Mouse (Mus musculus) frontal cortex, postnatal 25 days (tissue): ENCODE measurements at regions not wholly inside any gene's neighbourhood (a gene's known extent, or its start where the extent isn't known, plus 50 kb on each side); places are given as distances from the start of the nearest gene placed in this dataset.
A peak's percentile ranks its signal among the peaks of the same experiment; 100 is the strongest.

Experiments
- DNase-seq, 2 experiments: peaks; one replicate each; pipeline ENCODE4 v3.0.0; 2022; ENCODE audit warnings: low spot score in 2 of 2

DNA sequence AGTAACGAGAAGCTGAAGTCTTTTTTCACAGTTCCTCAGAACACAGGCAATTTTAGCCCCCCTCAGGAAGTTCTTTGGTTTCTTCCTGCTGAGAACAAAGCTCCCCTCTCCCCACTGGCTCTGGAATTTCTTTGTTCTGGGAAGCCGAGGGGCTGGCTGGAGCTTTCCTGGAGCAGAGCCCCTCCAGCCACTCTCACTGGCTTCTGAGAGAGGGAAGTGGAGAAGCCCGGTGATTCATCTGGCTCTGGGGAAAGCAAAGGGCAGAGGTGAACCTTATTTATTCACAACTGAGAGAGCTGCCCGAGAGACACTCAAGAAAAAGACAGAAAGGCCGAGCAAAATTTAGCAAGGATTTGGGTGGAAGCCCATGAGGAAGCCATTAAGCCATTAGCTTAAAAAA is 63.9 kb downstream of the Ddx3x start:
- no peak for DNase-seq

DNA sequence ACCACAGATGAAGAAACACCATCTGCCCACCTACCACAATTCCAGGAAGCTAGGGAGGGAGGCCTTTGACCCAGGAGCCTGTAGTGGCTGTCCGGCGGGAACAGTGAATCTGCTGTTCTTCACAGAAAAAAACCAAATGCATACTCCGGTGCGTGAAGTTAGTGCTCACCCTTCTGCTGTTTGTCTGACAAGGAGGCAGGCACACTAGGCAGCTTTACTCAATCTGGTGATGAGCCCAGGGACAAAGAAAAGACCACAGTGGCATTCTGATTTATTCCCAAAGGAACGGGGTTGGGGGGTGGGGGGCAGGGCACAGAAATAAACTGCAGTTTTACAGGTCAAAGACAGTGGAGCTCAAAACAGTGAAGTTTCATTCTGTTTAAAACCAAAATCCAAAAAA is 64.4 kb downstream of the Ddx3x start:
- DNase-seq: no peak

DNA sequence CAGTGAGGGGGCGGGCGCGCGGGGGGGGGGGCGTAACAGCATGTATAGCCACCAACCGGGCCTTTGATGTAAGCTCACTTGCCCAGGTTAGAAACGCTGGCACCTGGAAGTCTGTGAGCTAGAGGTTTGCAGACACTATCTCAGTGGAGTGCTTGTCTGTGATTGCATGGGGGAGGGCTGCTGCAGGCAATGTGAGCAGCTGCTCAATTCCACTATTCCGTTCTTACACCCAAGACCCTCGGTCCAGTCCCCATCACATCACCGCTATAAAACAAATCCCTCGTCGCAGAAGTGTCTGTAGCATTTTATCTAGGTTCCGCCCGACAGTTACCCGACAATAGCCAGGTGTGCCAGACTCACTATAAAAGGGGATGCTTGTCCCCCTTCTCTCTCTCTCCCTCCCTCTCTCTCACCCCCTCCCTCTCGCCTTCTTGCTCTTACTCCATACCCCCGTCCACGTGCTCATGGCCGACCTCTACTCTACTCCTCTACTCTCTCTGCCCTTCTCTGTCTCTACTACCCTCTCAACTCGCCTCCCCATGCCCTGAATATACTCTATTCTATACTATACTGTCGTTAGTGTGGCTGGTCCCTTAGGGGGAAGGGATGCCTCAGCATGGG is 65.4 kb downstream of the Ddx3x start:
- no peak for DNase-seq

DNA sequence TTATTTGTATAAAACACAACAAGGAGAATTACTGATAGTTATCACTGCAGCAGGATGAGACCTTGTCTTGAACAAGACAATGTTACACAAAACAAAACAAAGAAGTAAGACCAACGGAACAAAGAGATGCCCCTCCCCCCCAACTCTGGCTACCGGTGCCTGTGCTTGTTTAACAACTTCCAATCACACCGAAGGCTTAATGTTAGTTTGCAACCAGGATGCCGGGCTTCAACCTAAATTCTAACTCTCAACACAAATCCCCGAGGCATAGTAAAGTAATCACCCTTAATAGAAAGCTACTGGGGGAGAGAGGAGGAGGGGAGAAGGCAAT is 65.9 kb downstream of the Ddx3x start:
- peak in 1 of 2 experiments; percentile 17 for DNase-seq

DNA sequence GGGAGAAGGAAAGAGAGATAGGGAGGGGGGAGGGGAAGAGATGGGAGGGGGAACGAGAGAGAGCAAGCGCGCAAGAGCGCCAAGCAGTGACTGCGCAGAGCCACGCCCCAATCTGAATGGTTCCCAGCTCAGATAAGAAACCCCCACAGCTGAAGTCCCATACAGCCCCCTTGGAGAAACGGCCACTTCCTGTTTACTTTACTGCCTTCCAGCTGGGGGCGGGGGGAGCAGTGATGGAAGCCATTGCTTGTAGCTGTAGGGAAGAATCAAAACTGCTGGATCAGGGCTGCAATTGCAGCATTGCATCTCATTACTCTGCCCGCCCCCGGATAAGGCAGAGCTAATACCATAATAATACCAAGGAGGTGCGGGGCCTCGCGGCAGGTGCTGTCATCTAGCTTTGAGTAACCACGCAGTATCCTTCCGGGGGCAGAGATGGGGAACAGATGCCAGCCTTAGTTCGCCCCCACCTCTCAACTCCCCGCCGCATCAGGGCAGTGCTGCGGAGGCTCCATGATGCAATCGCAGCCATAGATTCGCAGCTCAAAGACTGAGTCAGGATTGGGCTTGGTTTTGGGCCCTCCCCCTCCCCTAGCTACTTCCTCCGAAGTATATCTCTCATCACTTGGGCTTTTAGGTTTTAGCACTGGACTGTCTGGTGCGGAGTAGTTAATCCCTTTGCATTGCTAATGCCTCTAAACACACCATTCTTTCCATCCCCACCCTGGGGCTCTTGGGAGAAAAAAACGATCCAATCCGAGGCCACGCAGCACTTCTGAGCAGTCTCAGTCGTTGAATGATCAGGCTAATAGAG is 66.5 kb downstream of the Ddx3x start:
- peak; percentile 28 to 54 for DNase-seq

DNA sequence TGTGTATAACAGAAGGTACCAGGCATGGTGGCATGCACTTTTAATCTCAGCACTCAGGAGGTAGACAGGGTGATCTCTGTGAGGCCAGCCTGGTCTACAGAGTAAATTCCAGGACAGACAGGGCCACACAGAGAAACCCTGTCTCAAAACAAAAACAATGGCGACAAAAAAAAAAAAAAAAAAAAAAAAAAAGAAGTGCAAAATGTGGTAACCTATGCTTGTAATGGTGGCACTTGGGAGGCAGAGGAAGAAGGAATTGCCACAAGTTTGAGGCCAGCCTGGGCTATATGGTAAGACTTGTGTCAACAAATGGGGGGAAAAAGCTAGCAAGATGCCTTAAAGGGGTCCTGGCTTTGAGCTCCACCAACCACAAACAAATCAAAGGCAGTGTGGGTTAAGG is 67.6 kb downstream of the Ddx3x start:
- DNase-seq: no peak

DNA sequence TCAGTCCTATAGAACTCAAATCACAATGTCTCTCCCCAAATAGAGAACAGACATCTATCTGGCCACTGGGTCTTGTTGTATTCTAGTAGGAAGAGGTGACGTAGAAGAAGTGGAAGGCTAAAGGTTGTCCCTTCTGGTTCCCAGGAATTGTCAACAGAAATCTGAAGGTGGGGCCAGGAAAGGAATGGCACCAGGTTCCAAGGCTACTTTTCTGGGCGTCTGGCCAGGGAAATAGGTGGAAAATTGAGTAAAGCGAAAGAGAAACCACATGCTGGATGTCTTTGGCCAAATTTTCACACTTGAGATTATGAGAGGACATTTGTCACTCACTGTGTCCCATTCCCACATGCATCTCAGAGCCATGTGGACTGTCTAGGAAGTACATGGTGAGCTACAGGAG is 69.7 kb downstream of the Ddx3x start:
- DNase-seq: no peak

DNA sequence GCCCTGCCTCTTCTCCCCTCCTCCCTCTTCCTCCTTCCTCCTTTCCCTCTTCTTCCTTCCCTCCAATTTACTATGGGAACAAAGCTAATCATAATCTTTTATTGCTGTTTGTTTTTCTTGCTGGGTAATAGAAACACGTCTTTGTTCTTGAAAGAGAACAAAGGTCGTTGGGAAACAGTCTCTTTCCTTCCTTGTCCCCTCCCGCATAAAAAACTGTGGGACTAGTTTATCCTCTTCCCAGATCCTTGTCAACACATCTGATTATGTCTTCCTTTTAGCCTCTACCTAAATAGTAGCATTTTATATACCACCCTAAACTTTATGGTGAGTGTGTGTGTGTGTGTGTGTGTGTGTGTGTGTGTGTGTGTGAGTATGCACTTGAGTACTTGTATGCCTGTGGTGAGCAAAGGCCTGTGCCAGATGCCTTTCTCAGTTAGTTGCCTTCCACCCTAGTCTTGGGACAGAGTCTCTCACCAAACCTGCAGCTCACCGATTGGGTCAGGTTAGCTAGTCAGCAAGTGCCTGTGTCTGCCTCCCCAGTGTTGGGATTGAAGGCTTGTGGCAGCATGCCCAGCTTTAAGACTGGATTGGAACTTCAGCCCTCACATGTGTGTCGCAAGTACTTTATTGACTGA is 76.5 kb downstream of the Ddx3x start:
- no peak for DNase-seq

DNA sequence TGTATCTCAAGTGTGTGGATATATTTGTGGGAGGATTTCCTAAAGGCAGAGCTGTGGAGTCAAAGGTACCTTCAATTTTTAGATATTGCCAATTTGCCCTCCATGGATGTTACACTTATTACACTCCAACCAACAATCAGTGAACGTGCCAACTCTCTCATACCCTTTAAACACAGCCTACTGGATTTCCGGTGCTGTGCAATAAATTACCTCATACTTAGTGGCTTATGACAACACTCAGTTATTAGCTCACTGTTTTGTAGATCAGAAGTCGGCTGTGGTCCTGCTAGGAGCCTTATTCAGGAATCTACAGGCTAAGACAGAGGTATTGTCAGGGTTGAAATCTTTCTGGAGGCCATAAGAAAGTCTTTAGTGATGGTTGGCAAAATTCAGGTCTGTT is 77.2 kb downstream of the Ddx3x start:
- DNase-seq: no peak

DNA sequence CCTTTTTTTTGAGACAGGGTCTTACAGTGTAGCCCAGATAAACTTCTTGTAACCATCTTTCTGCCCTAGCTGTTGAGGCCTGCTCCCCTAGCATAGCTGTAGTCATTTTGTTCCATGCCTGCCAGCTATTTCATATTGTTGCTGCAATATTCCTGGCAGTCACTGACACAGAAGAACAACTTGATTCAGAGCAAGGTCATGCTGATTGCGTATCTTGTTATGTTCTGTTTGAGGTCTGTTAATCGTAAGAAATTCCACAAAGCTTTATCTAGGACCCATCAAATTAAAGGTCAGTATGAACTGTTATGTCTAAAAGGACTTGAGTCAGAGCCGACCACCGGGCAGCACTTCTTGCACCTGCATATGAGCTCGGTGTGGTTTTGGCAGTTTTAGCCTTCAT is 79.7 kb downstream of the Ddx3x start:
- DNase-seq: no peak

DNA sequence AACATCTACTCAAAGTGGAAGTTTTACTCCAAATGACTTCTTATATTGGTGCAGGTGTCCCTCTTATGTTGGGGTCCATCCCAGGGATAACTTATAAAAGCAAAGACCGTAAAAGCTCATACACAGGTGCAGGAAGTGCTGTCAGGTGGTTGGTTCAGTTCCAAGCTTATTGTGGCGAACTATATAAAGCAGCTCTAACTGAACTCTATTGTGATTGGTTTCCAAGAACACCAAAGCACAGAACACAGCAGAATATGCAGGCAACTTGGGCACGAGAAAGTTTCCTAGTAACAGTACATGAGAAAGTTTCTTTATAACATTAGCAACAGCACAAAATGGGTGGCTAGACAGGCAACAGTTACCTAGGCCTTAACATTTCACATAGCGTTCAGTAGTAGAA is 89.5 kb downstream of the Ddx3x start:
- DNase-seq: no peak

DNA sequence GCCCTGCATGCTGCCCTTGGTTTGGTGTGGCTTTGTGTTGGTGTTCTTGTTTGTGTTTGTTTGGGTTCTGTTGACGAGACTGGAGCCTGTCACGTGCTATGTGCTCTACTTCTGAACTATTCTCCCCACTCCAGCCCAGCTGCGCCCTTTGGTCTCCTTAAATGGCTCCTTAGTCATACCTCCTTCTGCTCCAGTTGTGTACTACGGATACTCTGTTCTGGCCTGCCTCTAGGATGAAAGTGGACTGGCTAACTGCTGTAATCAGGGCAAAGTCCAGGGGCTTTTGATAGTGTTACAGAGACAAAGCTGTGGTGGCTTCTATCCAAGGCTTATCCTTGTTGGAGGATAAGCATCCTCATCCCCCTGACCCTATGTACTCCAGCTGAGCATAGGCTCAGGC is 92.0 kb downstream of the Ddx3x start:
- no peak for DNase-seq

DNA sequence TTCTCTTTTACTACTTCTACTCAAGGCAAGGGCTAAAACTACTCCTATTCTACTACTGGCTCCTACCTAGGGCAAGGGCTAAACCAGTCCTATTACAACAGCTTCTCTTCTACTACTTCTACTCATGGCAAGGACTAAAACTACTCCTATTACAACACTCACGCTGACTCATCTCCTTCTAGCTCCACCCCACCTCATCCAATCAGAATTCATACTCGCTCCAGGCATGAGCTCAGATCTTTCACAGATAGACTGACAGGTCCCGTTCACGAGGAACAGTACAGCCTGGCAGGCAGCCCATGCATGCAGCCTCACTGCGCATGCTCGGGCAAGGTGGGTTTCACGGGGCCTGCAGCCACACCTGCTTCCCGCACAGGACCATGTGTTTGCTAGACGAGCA is 79.6 kb upstream of the Nyx start:
- no peak for DNase-seq

DNA sequence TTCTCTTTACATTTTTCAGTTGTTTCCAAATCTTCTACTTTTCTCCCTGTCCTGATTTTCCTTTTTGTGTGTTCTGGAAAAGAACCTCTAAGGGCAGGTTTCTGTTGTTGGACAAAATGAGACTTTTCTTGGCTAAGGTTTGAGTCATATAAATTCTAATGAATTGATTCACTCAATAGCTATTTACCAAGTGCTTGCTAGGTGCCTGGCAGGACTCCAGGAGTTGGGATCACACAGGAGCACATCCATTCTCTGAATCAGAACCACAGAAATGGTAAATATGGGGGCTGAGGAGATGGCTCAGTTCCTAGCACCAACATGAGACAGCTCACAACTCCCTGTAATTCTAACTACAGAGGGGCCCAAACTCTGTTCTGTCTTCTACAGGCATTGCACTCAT is 67.4 kb upstream of the Nyx start:
- no peak for DNase-seq

DNA sequence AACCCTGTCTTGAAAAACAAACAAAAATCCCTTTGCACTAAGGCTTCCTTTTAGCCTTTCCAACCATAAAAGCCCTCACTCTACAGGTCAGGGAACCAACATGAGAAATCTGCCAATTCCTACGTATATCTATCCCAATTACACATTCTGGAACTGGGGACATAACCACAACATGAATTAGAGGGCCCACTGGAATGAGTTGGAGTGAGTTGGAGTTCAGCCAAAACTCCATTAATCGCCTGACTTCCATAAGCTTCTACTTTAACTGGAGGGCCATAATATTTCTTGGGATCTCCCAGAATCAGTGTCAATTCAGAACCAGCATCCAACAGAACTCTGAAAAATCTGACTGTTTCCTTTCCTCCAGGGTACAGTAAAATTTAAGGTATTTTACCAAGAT is 53.2 kb upstream of the Nyx start:
- DNase-seq: no peak

DNA sequence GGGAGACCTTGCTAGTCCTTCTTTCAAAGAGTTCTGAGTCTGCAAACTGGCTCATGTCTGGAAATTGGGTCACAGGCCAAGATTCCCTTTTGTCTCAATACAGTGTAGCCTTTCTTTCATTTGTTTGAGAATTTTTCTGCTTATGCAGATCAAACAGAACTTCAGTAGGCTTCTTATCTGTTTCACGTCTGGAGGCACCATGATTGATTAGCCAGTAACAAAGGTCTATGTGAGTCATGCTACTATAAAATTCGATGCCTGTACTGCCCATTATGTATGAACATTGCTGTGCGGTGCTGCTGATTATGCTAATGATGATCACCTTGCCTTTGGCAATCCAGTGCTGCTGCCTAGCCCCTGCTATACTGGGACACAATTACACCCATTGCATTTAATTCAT is 52.8 kb upstream of the Nyx start:
- DNase-seq: no peak
